Mouse (Mus musculus) WW6 (cell line): ENCODE measurements around the gene Npl.
"Not testable (repeated sequence)": the region's sequence is repeated elsewhere in the genome, so short reads cannot be mapped to it uniquely, and the experiment has no call there.

Experiments used
- DNase-seq: peaks from one replicate; pipeline ENCODE4 v3.0.0-alpha.2; 2013; ENCODE audit warnings: low read depth, low spot score

Gene Npl

GRCm38 (mm10) chr1:153542726-153543320 is 7.0 kb downstream of the Npl start:
- DNase-seq = no peak

- no peak for DNase-seq
Observed at GRCm38 (mm10) chr1:153540753-153541152, 9.1 kb downstream of the Npl start.

GRCm38 (mm10) chr1:153539739-153540333 is 10.0 kb downstream of the Npl start:
- no peak for DNase-seq

GRCm38 (mm10) chr1:153535611-153536010 is 14.2 kb downstream of the Npl start:
- no peak for DNase-seq

- DNase-seq = not testable (repeated sequence)
Observed at GRCm38 (mm10) chr1:153532896-153533295, 16.9 kb downstream of the Npl start.

- no peak for DNase-seq
Observed at GRCm38 (mm10) chr1:153532234-153532841, 17.5 kb downstream of the Npl start.

GRCm38 (mm10) chr1:153531677-153532233 is 18.1 kb downstream of the Npl start:
- no peak for DNase-seq

GRCm38 (mm10) chr1:153522116-153522515 is 27.7 kb downstream of the Npl start:
- no peak for DNase-seq

- DNase-seq = no peak
Observed at GRCm38 (mm10) chr1:153515368-153515767, 34.5 kb downstream of the Npl start.

GRCm38 (mm10) chr1:153510330-153511009 is 39.4 kb downstream of the Npl start:
- DNase-seq = no peak

GRCm38 (mm10) chr1:153509569-153509968 is 40.3 kb downstream of the Npl start:
- not testable (repeated sequence) for DNase-seq

- no peak for DNase-seq
Observed at GRCm38 (mm10) chr1:153509012-153509411, 40.8 kb downstream of the Npl start.

GRCm38 (mm10) chr1:153506266-153506665 is 43.6 kb downstream of the Npl start:
- no peak for DNase-seq

GRCm38 (mm10) chr1:153501644-153502321 is 48.1 kb downstream of the Npl start:
- no peak for DNase-seq

GRCm38 (mm10) chr1:153500030-153500429 is 49.8 kb downstream of the Npl start:
- no peak for DNase-seq

- no peak for DNase-seq
Observed at GRCm38 (mm10) chr1:153496030-153496429, 53.8 kb downstream of the Npl start.

GRCm38 (mm10) chr1:153493931-153494330 is 55.9 kb downstream of the Npl start:
- no peak for DNase-seq

- no peak for DNase-seq
Observed at GRCm38 (mm10) chr1:153493338-153493737, 56.5 kb downstream of the Npl start.

GRCm38 (mm10) chr1:153491822-153492221 is 58.0 kb downstream of the Npl start:
- no peak for DNase-seq

GRCm38 (mm10) chr1:153491345-153491744 is 58.5 kb downstream of the Npl start:
- DNase-seq = no peak

- no peak for DNase-seq
Observed at GRCm38 (mm10) chr1:153489963-153490362, 59.9 kb downstream of the Npl start.

GRCm38 (mm10) chr1:153489540-153489939 is 60.3 kb downstream of the Npl start:
- DNase-seq = no peak
